8 mouse cellular contexts compared by ENCODE assay signal in the genomic region with DNA sequence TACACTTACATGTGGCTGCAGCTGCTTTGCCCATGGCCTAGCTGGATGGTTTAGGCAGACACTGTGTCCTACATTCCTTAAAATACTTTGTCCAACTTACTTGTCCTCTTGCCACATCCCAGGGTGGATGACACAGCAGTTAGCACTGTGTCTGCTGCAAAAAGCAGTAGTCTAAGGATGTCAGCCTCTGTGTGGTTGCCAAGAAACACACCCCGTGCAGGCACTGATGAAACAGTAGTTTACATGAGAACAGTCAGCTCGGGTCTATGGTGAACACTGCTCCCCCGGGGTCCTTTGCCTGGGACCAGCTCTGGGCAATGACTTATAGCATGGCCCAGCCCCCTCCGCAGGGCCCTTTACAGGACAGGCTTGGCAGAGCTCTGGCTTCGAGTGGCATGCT. TPM values are rescaled to one million over a fixed set of nuclear protein-coding genes. Genes with fewer than 3 reads are reported as not detected.
DNase-seq lines count a peak whose midpoint lies in the region; TF ChIP-seq lines count a peak whose summit lies in the region.

No protein-coding gene starts in this region.

- H3K27ac ChIP-seq in kidney, adult 2 months (ENCODE audit: insufficient read depth, low read depth, low read length) = 0 out of 2 replicates have a peak overlapping the region, but pooled peaks have one; percentile 14

- H3K36me3 ChIP-seq in kidney, adult 2 months (ENCODE audit: control insufficient read depth, insufficient read depth, low read length) = no peaks in the 10 kb centered on the region

- DNase-seq in adrenal gland, adult 2 months = peak; percentile 49
- no peak for DNase-seq in adrenal gland, postnatal 25 days
- peak; percentile 32 for DNase-seq in kidney, adult 2 months
- no peak for DNase-seq in kidney, postnatal 25 days
- peak; percentile 40 for DNase-seq in urinary bladder, postnatal 14 days (ENCODE audit: low spot score)
- no peak for DNase-seq in urinary bladder, postnatal 4 days (ENCODE audit: low spot score in 2 of 2)
- DNase-seq in spleen, postnatal 4 days (ENCODE audit: low spot score in 2 of 2) = no peak
- DNase-seq in urinary bladder, adult 2 months (ENCODE audit: low spot score) = no peak

- no peaks in the 10 kb centered on the region for H3K4me1 ChIP-seq in kidney, adult 2 months (ENCODE audit: control insufficient read depth, insufficient read depth, low read length)

- no peak overlapping the region for H3K4me3 ChIP-seq in kidney, adult 2 months (ENCODE audit: insufficient read depth, low read depth, low read length)

- 47% methylated on average over 5 of the region's 5 CpGs for WGBS in kidney, adult 2 months

- H3K27me3 ChIP-seq in kidney, adult 2 months (replicated peaks; ENCODE audit: control insufficient read depth, insufficient read depth, low read length) = no peaks in the 10 kb centered on the region

- no peak for TF ChIP-seq CTCF in kidney, adult 2 months (conservative IDR thresholded peaks at IDR 0.05; ENCODE audit: insufficient read depth, insufficient read length, low read depth, low read length)

- no peak for TF ChIP-seq POLR2A in kidney, adult 2 months (IDR thresholded peaks at IDR 0.05; ENCODE audit: low read depth, low read length)

RNA-seq across cellular contexts. Expression of a gene that starts 52.9 kb away (rescaled TPM):
- 100 to 1,000 TPM in 1 of 2 experiments, 10 to 100 TPM in 1; 63.6 to 105 TPM for total RNA-seq in adrenal gland, adult 2 months (2021)
- 66.9 and 71.9 TPM in 2 replicates for polyA plus RNA-seq in adrenal gland, adult 2 months (2012; rRNA removed)
- 33.4 and 33.5 TPM in 2 replicates for total RNA-seq in adrenal gland, postnatal 25 days (2021)
- 217 and 221 TPM in 2 replicates for polyA plus RNA-seq in kidney, adult 2 months (2012; rRNA removed)
- 218 and 272 TPM in 2 replicates for polyA plus RNA-seq in urinary bladder, adult 2 months (2012; rRNA removed)

Comparison
In these comparisons a context has a peak if more than half of its experiments do, and no peak if none do; other contexts are left out.
1. DNase-seq: peak in adrenal gland, adult 2 months (single experiment), kidney, adult 2 months (single experiment) and urinary bladder, postnatal 14 days (single experiment); none in adrenal gland, postnatal 25 days (single experiment), kidney, postnatal 25 days (0 of 2), urinary bladder, postnatal 4 days (0 of 2), spleen, postnatal 4 days (0 of 2) and urinary bladder, adult 2 months (single experiment).